Mouse (Mus musculus) layer of hippocampus, adult 11-12 months (tissue): ENCODE measurements around the gene Acot12.
"Not testable (repeated sequence)": the region's sequence is repeated elsewhere in the genome, so short reads cannot be mapped to it uniquely, and the experiment has no call there.

Source experiments
- DNase-seq: peaks from one replicate; pipeline ENCODE4 v3.0.0; 2022; ENCODE audit warnings: low spot score

Acot12 gene

DNA sequence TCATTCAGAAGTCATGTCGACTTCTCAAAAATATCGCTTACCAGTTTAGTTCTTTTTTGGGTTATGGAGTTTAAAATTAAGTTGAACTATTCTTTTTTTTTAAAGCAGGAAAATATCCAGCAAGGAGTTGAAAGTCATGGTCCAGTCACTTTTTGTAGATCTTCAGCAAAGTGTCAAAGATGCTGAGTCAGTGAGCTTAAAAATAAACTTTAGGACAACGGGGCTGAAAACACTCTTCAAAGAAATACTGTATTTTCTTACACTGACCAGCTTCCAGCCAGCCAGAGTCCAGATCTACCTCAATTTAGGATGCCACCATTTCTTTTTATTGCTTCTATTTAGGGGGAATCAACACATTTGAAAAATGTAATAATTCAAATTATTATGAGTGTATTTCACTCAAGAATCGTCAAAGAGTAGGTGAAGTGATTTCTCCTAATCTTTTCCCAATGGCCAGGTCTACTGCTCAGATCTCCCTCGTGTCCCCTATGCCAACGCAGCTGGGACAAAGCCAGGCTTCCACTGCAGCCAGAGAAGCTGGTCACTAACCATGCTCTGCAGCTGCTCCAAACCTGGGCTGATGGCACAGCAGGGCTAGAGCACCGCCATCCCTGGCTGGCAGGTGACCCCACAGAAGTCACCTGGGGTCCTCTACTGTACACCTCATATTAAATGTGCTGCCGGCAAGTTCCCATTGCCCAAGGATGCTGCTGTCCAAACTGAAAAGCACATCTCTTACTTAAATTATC, 19.2 kb downstream of the Acot12 start:
- no peak for DNase-seq

DNA sequence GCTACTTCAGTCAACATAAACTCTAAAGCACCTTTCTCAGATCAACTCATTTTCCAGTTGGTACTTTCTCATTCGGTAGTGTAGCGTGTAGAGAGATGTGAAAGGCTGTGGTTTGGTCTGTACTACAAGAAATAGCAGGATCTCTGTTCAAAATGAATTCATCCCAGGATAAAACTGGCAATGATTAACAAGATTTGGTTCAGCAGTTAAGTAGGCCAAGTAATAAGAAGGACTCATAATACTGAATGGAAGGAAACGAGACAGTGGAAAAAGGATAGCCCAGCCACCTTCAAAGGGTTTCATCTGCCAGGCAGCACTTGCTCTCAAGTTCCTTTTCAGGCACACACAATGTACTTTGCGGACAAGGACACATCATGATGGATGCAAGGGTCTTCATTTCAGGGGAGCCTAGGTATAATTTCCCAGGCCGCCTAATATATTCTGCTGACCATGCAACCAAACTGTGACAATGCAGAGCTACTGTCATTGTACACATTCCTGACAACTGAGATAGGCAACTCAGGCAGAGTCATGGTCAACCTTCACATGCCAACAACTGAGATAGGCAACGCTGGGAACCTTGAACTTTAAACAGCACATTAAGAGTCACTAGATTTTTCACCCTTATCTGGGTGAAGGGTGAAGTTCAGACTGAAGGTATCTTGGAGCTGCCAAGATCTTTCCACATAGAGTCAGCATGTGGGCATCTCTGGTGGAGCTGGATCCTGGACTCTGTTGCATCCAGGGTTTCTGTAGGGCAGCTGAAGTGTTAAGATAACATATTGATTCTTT, 20.5 kb downstream of the Acot12 start:
- DNase-seq, result no peak

DNA sequence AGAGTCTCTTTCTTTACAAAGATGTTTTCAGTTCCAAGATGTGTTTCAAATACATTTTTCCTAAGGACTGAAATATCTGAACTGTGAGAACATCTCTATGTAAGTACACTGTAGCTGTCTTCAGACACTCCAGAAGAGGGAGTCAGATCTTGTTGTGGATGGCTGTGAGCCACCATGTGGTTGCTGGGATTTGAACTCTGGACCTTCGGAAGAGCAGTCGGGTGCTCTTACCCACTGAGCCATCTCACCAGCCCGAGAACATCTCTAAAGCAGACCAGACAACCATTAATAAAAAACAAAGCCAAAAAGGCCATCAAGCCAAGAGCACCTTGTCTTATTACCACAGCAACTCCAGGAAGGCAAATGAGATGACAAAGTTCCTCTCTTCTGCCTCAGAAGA, 22.3 kb downstream of the Acot12 start:
- DNase-seq, result not testable (repeated sequence)

DNA sequence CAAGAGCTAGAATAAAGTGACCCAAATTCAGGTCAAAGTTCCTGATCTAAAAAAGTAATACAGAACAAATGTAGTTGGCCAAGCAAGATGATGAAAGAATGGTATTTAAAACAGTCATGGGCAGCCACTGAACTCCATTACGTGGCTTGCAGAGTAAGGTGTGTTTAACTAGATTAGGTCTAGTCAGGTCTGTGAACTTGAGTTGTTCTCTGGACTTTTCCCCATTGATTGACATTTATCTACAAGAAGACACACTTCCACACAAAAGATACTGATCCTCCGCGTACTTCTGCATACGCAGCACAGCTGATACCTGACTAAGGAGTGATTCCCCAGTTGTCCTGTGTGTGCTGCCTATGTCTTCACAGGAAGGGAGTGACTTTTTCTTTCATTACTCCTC, 24.3 kb downstream of the Acot12 start:
- DNase-seq, result no peak

DNA sequence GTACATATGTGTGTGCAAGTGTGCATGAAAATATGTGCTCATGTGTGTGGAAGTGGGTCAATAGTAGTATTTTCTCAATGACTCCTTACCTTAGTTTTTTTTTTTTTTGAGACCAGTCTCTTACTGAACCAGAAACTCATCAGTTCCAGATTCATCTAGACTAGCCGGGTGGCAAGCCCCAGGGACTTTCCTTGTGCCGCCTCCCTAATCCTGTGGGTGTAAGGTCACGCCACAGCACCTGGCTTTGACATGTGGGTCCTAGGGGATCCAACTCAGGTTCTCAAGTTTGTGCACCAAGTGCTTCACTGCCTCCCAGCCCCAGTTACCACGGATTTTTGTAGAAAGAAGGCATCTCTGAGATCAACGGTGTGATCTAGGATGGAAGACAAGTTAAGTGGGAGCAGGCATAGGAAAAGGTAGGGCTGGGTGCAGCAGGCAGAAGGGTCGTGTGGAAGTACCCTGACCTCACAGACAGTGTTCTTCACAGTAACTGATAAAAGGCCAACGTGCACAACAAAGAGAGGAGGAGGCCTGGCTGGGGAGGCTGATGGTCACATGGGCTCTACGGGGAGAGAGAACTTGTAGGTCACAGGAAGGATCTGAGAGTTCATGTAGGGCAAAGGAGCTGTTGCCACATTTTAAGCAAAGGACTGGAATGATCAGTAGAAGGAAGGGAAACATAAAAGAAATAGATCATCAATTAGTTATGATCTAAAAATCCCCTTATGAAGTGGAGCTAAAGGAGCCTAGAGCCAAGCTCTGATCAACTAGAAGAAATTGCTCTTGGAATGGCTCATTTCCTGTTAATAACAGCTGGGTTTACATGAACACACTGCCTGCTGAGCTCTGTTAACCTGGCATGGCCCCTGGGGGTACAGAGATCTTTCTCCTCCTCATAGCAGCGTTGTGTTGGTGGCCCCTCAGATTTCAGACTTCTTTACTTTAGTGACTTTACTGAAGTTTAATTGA, 27.7 kb downstream of the Acot12 start:
- no peak for DNase-seq

DNA sequence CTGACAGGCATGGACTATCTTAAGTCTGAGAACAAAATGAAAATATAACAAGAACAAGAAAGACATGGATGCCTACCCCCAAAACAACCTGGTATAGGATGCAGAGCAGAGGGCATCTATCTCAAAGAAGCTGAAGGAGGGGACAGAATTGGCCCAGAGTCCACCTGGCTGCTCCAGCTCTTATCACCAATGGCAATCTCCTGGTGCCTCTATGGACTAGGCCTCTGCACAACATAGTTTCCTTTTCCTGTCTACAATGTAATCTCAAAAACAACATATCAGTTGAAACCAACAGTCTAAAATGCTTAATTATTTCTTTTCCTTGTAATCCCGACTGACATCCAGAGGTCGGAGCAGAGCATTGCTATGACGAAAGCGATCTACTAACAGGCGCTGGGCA, 36.8 kb downstream of the Acot12 start:
- no peak for DNase-seq

DNA sequence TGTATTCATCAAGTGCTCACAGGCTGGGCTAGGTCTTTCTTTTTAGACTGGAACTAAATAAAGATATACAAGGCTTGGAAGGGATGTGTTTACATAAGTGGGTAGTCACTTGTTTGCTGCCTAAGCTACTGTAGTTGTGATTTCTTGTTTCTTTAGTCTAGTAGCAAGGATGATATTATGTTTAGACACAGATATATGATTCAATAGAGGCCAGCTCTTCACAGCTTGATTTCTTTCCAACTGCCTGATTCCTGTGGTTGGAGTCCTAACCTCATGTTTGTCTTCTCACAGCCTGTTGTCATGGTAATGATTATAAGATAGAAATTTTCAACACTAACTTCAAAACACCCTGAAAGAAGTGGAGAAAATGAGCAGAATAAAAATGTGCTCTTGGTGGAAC, 38.6 kb downstream of the Acot12 start:
- no peak for DNase-seq

DNA sequence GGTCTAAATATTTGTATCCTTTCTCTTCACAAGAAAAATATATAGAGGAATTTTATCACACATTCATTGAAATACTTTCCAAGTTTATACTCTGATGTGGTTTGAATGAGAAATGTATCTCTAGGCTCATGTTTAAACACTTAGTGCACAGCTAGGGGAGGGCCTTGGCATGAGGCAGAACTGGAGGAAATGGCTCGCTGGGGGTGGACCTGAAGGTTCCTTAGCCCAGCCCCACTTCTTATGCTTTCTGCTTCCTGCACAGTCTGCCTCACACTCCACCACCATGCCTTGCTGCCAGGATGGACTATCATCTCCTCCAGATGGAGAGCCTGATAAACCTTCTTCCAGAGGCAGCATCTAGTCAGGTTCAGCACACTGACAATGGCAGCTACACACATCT, 50.7 kb downstream of the Acot12 start:
- DNase-seq, result no peak

DNA sequence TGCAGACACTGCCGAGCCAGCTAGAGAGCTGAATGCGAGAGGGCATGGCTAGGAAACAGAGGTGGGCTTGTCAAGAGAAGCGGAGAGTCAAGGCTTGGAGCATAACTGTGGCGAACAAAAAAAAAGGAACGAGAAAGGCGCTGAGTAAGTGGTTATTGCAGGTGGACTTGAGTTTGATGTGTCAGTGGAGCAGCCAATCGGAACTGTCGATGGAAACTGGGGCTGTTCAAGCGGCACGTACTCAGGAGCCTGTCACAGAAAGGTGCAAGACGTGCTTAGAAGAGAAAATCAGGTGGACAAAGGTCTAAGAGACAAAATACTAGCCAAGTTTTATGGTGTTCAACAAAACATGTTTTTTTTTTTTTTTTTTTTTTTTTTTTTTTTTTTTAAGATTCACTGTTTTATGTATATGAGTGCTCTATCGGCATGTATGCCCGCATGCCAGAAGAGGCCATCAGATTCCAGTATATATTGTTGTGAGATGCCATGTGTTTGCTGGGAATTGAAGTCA, 53.7 kb downstream of the Acot12 start:
- DNase-seq, result no peak

DNA sequence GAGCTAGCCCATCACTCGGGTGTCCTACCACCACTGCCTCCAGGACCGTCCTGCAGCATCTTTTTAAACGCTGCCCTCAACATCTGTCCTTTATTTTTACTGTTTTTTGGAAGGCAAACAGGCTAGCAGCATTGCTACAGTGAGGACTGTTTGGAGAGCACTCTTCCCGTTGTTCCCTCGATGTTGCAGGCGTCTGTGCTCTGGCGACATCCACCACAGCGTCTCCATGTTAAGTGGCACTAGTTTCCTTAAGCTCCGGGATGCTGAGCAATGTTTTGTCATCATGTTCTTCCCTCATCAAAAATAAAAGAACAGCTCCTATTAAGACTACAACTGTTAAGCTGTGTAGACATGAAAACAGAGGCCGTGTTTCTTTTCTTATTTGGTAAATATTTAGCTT, 54.3 kb downstream of the Acot12 start:
- no peak for DNase-seq

DNA sequence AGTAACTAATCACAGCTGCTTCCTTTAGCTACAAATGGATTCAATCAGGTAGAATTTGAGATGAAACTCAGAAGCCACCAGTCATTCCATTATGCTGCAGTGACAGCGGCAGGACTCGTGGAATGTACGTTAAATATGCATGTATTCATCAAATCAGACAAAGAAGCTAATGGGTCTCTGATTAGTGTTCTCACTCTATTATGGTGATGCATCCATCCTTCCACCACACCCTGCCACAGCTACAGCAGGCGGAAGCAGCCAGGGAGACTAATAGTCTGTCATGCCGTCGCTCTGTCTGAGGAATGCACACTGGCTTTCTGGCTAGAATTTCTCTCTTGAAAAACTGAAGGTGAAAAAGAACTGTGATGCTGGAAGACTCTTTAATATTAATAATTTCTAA, 54.7 kb downstream of the Acot12 start:
- no peak for DNase-seq

DNA sequence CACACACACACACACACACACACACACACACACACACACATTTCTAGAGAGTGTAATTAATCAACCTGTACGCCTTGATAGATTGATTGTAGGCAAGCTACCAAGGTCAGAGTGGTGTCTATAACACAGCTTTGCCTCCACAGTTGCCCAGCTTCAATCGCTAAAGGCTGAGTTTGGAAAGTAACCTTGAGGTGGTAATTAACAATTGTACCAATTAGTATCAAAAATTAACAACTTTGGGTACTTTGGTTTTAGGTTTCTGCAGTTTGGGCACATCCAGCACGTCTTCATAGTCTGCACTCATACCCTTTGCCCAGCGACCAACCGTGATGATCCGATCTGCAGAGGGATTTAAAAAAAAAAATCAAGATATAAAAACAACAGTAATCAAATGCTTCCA, 55.6 kb downstream of the Acot12 start:
- no peak for DNase-seq

DNA sequence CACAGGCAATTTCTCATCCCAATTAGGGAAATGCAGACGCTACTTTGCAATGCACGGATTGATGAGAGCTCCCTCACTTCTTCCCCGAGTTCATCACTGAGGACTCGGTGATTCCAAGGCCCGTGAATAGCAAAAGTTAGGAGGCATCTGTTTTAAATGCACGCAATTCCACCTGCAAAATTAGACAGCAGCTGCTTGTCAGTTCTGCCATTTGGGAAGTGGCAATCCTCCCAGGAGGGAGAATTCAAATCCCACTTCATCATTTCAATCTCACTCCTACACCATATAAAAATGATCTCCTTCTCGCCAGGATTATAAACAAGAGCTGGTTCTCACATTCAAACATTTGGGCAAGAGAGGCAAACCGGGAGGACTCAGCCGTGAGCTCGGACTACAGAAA, 56.1 kb downstream of the Acot12 start:
- peak; percentile 20 for DNase-seq

DNA sequence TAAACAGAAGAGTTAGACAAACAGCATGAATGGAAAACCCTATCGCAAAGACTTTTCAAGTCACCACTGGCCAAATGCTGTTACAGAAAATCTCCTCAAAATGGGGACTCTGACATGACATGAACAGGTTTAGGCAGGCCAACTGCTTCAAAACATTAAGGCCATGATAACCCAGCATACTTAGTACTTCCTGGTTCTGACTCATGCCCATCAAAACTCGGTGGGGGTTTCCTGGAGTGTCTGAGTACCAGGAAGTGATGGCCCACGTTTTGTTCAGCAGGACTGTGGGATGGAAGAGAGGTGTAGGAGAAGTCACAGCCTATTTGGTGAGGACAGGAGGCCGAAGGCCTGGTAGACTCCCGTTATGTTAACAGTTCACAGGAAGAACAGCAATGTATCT, 60.4 kb downstream of the Acot12 start:
- no peak for DNase-seq

DNA sequence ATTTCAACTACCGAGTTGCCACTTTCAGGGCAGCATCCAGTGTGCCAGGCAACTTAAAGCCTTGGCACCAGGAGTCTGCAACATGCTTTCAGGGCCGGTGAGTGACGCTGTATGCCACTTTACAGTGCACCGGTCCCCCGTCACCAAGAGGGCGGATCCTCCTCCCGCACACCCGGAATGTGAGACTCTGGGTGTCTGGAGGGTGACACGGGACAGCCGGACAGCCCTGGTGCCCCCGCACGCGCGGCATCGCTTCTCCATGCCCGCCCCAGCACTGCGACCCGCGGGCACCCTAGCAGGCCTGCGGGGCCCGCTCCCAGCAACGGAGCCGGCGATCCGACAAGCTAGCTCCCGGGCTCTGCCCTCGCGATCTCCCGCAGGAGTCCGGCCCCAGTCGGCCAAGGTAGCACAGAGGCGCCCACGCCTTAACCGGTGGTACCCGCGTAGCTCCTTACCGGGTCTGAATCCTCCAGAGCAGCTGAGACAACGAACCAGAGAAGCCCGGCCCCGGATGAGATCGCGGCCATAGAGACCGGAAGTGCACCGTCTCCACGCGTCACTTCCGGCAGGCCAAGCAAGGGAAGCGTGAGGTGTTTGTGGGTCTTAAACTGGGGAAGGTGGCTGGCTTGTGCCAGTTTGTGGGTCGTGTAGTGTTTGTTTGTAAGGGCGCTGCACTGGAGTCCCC, 66.0 kb downstream of the Acot12 start, which contains the start of gene Zcchc9:
TSS of gene Zcchc9 (minus strand) at position 551 of the 685 bp plus-strand sequence.
- peak; percentile 92 for DNase-seq

DNA sequence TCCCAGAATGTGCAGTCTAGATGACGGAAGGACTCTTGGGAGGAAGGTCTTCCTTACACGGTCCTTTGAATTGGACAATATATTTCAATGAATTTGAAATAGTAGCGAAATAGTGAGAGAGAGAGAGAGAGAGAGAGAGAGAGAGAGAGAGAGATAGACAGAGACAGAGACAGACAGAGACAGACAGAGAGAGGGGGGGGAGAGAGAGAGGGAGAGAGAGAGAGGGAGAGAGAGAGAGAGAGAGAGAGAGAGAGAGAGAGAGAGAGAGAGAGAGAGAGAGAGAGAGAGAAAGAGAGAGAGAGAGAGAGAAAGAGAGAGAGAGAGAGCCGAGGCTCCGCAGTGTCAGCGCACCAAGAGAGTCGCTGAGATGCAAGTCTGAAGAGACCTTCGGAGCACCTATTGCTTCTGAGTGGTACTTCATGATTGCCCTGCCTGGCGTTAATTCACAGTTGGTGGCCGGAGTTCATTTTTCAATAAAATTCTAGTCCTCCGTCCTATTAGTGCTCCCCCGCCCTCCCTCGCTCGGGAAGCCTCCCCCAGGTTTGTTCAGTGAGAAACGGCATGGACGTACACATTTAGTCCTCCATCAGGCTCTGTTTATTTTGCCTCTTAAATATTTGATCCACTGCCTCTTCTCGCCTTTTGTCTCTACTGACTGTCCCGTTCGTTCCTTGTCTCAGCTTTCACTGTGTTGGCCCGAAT, 66.7 kb downstream of the Acot12 start:
- DNase-seq, result no peak

DNA sequence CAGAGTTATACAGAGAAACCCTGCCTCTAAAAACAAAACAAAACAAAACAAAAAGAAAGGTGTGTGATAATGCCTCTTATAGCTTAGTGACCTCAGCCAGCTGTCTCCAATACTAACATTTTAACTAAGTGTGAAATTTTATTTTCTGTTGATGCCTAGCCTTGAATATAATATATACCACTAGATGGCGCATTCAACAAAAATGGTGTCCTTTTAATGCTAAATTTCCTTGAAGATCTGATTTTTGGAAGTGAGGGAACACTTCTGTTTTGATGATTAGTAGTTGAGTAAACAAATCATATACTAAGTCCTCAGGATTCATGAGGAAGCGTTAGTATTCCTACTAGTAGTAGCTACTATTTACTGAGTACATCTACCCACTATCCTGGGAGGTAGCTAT, 68.2 kb downstream of the Acot12 start:
- no peak for DNase-seq

DNA sequence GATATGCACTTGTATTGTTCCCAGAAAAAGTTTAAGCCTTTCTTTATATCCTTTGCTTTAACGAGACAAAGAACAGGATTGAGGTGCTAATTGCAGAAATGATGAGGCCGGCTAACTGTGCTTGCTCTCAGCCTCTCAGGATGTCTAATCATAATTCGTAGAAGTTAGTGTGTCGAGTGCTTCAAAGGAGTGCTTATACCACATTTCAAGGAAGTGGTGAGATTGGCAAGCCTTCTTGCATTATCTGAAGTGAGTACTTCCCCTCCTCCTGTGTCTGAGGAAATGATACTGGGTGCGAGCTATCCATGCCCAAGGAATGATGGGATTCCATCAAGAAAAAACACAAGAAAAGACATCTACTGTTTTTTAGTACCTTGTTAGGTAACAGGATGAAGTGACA, 73.4 kb downstream of the Acot12 start:
- DNase-seq, result no peak

DNA sequence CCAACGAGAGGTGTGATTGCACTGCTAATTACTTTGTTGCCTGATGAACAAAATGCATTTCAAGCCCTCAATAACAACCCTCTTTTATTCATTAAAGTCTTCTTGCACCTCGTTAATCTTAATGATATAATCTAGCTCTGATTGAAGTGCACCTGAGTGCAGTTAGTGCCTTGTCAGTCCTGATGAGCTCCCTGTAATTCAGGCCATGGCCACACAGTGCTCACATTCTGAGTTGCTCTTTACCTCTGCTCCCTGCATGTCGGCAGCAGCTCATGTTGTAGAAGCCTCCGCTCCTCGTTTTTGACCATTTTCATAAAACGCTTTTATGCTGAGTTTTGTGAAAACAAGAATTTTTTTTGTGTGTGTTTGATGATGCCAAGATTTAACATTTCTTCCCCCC, 82.4 kb downstream of the Acot12 start:
- DNase-seq, result no peak

DNA sequence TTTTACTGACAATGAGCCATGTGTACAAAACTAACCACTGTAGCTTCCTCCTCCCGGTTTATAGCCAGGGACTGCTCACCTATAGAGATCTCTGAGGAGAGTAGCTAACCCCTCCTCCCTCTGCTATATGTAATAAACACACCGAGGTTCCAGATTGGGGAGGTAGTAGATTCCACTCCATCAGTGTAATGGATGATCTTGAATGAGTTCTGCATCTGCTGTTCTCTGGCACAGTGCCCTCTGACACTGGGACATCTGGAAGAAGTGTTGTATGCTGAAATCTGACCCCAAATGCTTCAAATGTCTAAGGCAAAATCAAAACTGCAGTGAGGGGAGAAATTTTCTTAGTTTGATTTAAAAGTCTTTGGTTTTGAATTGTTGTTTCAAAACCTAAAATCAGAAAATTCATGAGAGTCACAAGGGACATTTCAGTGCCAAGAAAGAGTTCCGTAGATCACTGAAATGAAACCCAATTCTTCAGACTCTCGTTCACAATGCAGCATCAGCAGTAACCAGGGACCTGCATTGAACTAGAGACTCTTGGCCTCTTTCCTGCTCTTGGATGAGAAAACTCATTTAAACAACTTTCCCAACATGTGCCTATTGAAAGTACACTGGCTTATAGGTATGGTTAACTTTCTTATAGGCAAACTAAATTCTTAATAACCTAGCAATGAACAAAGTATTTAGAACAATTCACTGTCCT, 83.7 kb downstream of the Acot12 start:
- no peak for DNase-seq
